Mouse (Mus musculus) heart, embryonic 15.5 days (tissue): ENCODE measurements around the gene Sst. TPM values are rescaled to one million over a fixed set of nuclear protein-coding genes. Genes with fewer than 3 reads are reported as not detected.

Experiments used
- ATAC-seq: fragments of 200-750 bp; cut with Nextera tagmentation; replicated peaks from 2 replicates; pipeline ENCODE4 v1.8.0; 2017; ENCODE audit warnings: low read depth, moderate TSS enrichment; ENCODE audit not compliant: insufficient number of reproducible peaks, insufficient read depth, low FRiP score
- H3K27ac ChIP-seq: fragments of 300-500 bp; sonication (generic); 2 replicates; pipeline ENCODE4 v1.5.1; 2015; ENCODE audit warnings: mild to moderate bottlenecking, inconsistent platforms
- H3K27me3 ChIP-seq: fragments of 300-500 bp; sonication (generic); 2 replicates; pipeline ENCODE4 v1.6.1; 2015; ENCODE audit warnings: inconsistent platforms
- H3K36me3 ChIP-seq: fragments of 300-500 bp; sonication (generic); 2 replicates; pipeline ENCODE4 v1.6.1; 2015; ENCODE audit warnings: mild to moderate bottlenecking, inconsistent platforms
- H3K4me1 ChIP-seq: fragments of 300-500 bp; sonication (generic); replicated peaks from 2 replicates; pipeline ENCODE4 v1.6.1; 2015; ENCODE audit warnings: inconsistent platforms
- H3K4me2 ChIP-seq: fragments of 300-500 bp; sonication (generic); 2 replicates; pipeline ENCODE4 v1.6.1; 2015; ENCODE audit warnings: inconsistent platforms, mild to moderate bottlenecking, moderate library complexity
- H3K4me3 ChIP-seq: fragments of 300-500 bp; sonication (generic); 2 replicates; pipeline ENCODE4 v1.5.1; 2015; ENCODE audit warnings: mild to moderate bottlenecking, inconsistent platforms
- H3K9ac ChIP-seq: fragments of 300-500 bp; sonication (generic); 2 replicates; pipeline ENCODE4 v1.6.1; 2015; ENCODE audit warnings: mild to moderate bottlenecking, inconsistent platforms
- H3K9me3 ChIP-seq: fragments of 300-500 bp; sonication (generic); replicated peaks from 2 replicates; pipeline ENCODE4 v1.6.1; 2016; ENCODE audit warnings: inconsistent platforms
- WGBS: fragments of 180-500 bp; shearing (Covaris S2); methylation state at CpG from one replicate; pipeline ENCODE4 v1.1.7; 2015; ENCODE audit warnings: mixed read lengths; 5-methylcytosine and 5-hydroxymethylcytosine counted together
- polyA plus RNA-seq: library from polyadenylated mRNA; unstranded; fragments of >200 nt; fragmentation: Nextera tagmentation; extraction: Ambion mirVana; gene quantifications from 2 replicates; pipeline ENCODE4 v1.2.1, GENCODE M21; 2015

Gene Sst
- polyA plus RNA-seq, 1 experiment from 2014 or later = not detected

DNA sequence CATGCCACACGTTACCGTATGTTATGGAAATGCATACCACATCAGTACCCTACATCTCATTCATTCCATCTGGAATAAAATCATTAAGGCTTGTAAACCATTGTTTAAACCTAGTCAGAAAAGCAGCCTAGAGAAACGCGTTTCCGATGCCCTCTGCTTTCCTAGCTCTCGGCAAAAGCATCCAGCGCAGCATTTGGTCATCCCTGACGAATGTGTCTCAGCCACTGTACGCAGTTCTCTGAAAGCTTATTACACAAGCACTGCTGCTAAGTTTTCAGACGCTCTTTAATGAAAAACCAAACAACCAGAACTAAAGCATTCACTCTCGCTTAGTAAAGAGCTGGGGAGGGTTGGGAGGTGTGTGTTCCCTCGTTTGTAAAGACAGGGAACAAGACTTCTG lies 5.7 kb downstream of the Sst start:
- Histone ChIP-seq H3K4me2 (no peak overlapping the region), H3K9me3 (no peaks in the 10 kb centered on the region)
- WGBS = 79% methylated on average over 12 of the region's 12 CpGs

DNA sequence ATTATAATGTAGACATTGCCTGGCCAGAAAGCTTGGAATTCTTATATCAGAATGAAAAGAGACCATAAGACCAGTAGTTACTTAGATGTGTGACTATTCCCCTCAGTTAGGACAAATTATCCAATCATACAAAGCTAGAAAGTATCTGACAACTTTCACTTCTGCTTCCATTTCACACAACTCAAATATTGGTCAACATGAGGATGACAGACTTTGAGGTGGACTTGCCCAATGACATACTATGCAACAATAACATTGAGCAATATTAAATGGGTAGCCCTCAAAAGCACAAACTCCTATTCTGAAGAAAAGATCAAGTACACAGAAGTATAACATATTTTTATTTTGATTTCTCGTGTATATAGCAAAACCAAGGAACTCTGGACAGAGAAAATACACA lies 35.5 kb downstream of the Sst start:
- no peaks in the 10 kb centered on the region for H3K9me3 ChIP-seq
- no peak overlapping the region for H3K4me2 ChIP-seq
- no peaks in the 10 kb centered on the region for H3K27me3 ChIP-seq
- no peaks in the 10 kb centered on the region for H3K36me3 ChIP-seq
- H3K4me3 ChIP-seq = no peak overlapping the region
- H3K4me1 ChIP-seq = no peaks in the 10 kb centered on the region
- no peak overlapping the region for H3K27ac ChIP-seq
- no peak for ATAC-seq
- 56% methylated on average over 1 of the region's 1 CpGs for WGBS
- H3K9ac ChIP-seq = no peak overlapping the region

More for the DNA sequence above, 5.7 kb downstream of the Sst start:
- no peak overlapping the region for H3K9ac ChIP-seq
- peaks cover 6% of the 10 kb centered on the region for H3K27me3 ChIP-seq
- H3K4me1 ChIP-seq = no peaks in the 10 kb centered on the region
- no peak overlapping the region for H3K4me3 ChIP-seq
- no peaks in the 10 kb centered on the region for H3K36me3 ChIP-seq
- ATAC-seq = no peak
- no peak overlapping the region for H3K27ac ChIP-seq

DNA sequence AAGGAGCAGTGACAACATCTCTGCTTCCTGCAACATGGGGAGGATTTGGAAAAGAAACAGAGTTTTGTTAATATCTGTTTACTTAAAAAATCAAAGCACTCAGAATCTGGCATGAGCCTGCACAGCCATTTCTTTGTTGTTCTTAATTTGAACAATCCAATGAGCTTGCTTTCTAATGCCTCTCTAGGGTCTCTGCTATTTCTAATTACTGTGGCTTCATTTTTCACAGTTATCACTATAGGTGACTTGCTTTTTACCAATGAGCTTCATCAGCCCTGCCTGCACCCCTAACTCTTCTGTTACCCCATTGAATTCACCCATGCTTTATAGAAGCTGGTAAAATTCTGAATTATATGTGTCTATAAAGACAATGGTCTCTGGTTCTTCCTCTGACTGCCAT lies 41.0 kb downstream of the Sst start:
- no peak overlapping the region for H3K4me2 ChIP-seq
- H3K4me3 ChIP-seq = no peak overlapping the region
- no peak overlapping the region for H3K9ac ChIP-seq
- no peaks in the 10 kb centered on the region for H3K9me3 ChIP-seq
- no peaks in the 10 kb centered on the region for H3K36me3 ChIP-seq
- no peaks in the 10 kb centered on the region for H3K4me1 ChIP-seq
- no peaks in the 10 kb centered on the region for H3K27me3 ChIP-seq
- no peak overlapping the region for H3K27ac ChIP-seq
- ATAC-seq = no peak

DNA sequence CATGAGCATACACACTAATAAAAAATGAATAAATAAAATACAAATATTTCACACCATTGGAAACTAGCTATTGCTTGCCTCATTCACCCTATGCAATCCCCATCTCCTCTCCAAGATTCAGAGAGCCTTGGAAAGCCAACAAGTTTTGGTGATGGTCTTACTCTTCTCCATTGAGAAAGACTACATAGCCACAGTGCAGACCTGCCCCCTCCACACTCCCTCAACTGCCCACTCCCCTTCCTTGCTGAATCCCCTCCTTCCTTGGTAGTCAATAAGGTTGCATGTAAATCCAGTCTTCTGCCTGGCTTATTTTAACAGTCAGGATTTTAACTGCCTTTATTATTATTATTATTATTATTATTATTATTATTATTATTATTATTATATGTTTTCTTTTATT lies 41.6 kb downstream of the Sst start:
- no peak overlapping the region for H3K4me3 ChIP-seq
- no peaks in the 10 kb centered on the region for H3K27me3 ChIP-seq
- no peak overlapping the region for H3K27ac ChIP-seq
- H3K9ac ChIP-seq = no peak overlapping the region
- no peaks in the 10 kb centered on the region for H3K9me3 ChIP-seq
- H3K4me2 ChIP-seq = no peak overlapping the region
- no peaks in the 10 kb centered on the region for H3K4me1 ChIP-seq
- ATAC-seq = no peak
- H3K36me3 ChIP-seq = no peaks in the 10 kb centered on the region

DNA sequence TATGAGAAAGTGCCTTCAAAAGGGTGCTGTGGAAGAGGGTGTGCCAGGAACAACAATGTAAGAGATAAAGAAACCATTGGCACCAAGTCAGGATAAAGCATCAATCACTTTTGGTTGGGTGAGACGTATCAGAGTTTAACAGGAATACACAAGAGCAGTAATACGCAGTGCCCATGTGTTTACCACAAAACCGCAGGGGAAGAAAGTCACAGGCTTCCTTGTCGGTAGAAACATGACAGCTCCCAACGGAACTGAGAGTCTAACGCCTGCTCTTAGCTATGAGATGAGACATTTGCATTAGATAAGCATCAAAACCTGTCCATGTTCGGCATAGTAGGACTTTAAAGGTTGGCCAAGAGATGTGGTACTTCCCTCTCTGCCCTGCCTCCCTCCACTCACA lies 46.1 kb downstream of the Sst start:
- Histone ChIP-seq H3K4me2 (no peak overlapping the region), H3K27me3 (no peaks in the 10 kb centered on the region), H3K36me3 (no peaks in the 10 kb centered on the region), H3K27ac (no peak overlapping the region), H3K4me3 (no peak overlapping the region), H3K4me1 (no peaks in the 10 kb centered on the region), H3K9ac (no peak overlapping the region), H3K9me3 (no peaks in the 10 kb centered on the region)
- WGBS = 70% methylated on average over 7 of the region's 7 CpGs
- no peak for ATAC-seq

DNA sequence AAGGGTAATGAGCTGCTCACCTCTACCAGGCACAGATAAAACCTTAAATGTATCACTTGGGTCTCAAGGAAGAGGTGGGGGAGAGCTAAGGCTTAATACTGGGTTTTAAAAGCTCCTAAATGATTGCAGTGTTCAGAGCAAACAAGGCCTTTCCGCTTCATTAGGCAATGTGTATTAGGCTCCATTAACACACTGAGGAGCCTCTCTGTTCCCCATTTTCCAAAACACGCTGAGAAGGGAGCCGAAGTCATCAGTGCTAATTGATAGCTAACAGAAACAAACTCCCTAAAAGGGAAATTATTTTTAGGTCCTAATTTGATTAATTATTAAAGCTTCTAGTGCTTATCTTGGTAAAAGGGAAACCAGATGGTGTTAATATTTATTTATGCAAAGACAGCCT lies 48.1 kb downstream of the Sst start:
- ATAC-seq = no peak
- Histone ChIP-seq H3K4me2 (no peak overlapping the region), H3K4me1 (no peaks in the 10 kb centered on the region), H3K9me3 (no peaks in the 10 kb centered on the region), H3K27ac (no peak overlapping the region), H3K4me3 (no peak overlapping the region), H3K36me3 (no peaks in the 10 kb centered on the region), H3K27me3 (no peaks in the 10 kb centered on the region), H3K9ac (no peak overlapping the region)
- WGBS = 63% methylated on average over 3 of the region's 3 CpGs

Other genes with a start within 250 kb of the Sst start
- not detected in 2 replicates for gene Rtp2, start 41.4 kb upstream of the Sst start, polyA plus RNA-seq
- not detected in 2 replicates for gene Gm37419, start 97.5 kb upstream of the Sst start, polyA plus RNA-seq
- 0.66 and 0.82 TPM in 2 replicates for gene Bcl6, start 97.9 kb upstream of the Sst start, polyA plus RNA-seq